Mouse (Mus musculus) thymus, postnatal 25 days (tissue): ENCODE results near the gene Kirrel3.

Source experiments
- DNase-seq: peaks from one replicate; pipeline ENCODE4 v3.0.0; 2022

The Kirrel3 gene

GRCm38 (mm10) chr9:34837700-34838462, 352.2 kb downstream of the Kirrel3 start:
- DNase-seq = no peak

GRCm38 (mm10) chr9:34843275-34843965, 357.7 kb downstream of the Kirrel3 start:
- no peak for DNase-seq

GRCm38 (mm10) chr9:34846440-34846839, 360.7 kb downstream of the Kirrel3 start:
- no peak for DNase-seq

GRCm38 (mm10) chr9:34847664-34848063, 362.0 kb downstream of the Kirrel3 start:
- DNase-seq = no peak

- no peak for DNase-seq
Measured at GRCm38 (mm10) chr9:34851136-34851535, 365.4 kb downstream of the Kirrel3 start.

GRCm38 (mm10) chr9:34857575-34857974, 371.9 kb downstream of the Kirrel3 start:
- DNase-seq = no peak

- no peak for DNase-seq
Measured at GRCm38 (mm10) chr9:34858071-34858470, 372.4 kb downstream of the Kirrel3 start.

- DNase-seq = no peak
Measured at GRCm38 (mm10) chr9:34860934-34861333, 375.2 kb downstream of the Kirrel3 start.

- DNase-seq = no peak
Measured at GRCm38 (mm10) chr9:34861775-34862174, 376.1 kb downstream of the Kirrel3 start.

- DNase-seq = no peak
Measured at GRCm38 (mm10) chr9:34865606-34866005, 379.9 kb downstream of the Kirrel3 start.

GRCm38 (mm10) chr9:34871316-34871966, 385.7 kb downstream of the Kirrel3 start:
- DNase-seq = no peak

GRCm38 (mm10) chr9:34875238-34875637, 389.5 kb downstream of the Kirrel3 start:
- DNase-seq = no peak

GRCm38 (mm10) chr9:34877186-34877585, 391.5 kb downstream of the Kirrel3 start:
- no peak for DNase-seq

- DNase-seq = no peak
Measured at GRCm38 (mm10) chr9:34877799-34878198, 392.1 kb downstream of the Kirrel3 start.

- DNase-seq = no peak
Measured at GRCm38 (mm10) chr9:34881750-34882149, 396.1 kb downstream of the Kirrel3 start.

- no peak for DNase-seq
Measured at GRCm38 (mm10) chr9:34882211-34882610, 396.5 kb downstream of the Kirrel3 start.

GRCm38 (mm10) chr9:34883122-34883521, 397.4 kb downstream of the Kirrel3 start:
- no peak for DNase-seq

- DNase-seq = no peak
Measured at GRCm38 (mm10) chr9:34884325-34884724, 398.6 kb downstream of the Kirrel3 start.

GRCm38 (mm10) chr9:34884942-34885341, 399.2 kb downstream of the Kirrel3 start:
- DNase-seq = no peak

- no peak for DNase-seq
Measured at GRCm38 (mm10) chr9:34886746-34887145, 401.1 kb downstream of the Kirrel3 start.

GRCm38 (mm10) chr9:34887196-34887595, 401.5 kb downstream of the Kirrel3 start:
- no peak for DNase-seq

GRCm38 (mm10) chr9:34888298-34888697, 402.6 kb downstream of the Kirrel3 start:
- DNase-seq = no peak

- no peak for DNase-seq
Measured at GRCm38 (mm10) chr9:34901216-34901615, 415.5 kb downstream of the Kirrel3 start.

- DNase-seq = no peak
Measured at GRCm38 (mm10) chr9:34901888-34902287, 416.2 kb downstream of the Kirrel3 start.
